Mouse (Mus musculus): ENCODE data around the gene Osbpl10. TPM values are rescaled to one million over a fixed set of nuclear protein-coding genes. Genes with fewer than 3 reads are reported as not detected.

The Osbpl10 gene
- polyA plus RNA-seq, 2 experiments, result 3.4 to 8.4 TPM

DNA sequence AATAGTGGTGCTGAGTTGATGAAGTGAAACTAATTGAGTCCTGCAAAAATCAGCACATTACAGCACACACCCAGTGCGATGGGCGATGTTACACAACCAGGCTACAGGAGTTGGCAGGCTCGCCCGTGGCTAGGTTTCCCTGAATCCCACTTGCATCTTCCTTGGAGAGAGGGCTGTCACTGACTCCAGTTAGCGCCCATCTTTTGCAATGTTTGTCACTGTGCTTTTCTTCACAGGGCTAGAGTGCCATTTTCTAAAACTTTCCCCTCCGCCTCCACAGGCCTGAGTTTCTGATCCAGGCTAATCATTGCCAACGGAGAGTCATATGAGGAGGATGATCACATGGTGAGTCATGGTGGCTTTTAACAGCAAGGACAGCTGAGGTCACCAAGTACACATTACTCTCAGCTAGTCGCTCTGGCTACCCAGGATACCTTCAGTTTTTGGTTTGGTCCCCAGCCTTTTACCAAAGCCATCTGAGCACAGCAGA lies 258.0 kb downstream of the Osbpl10 start:
- Histone ChIP-seq H3K4me1 (ENCODE audit: control insufficient read depth, insufficient read depth, low read length) (no peaks in the 10 kb centered on the region), H3K9ac (ENCODE audit: low read depth, low read length, severe bottlenecking) (no peak overlapping the region), H3K27me3 (ENCODE audit: control insufficient read depth, insufficient read depth, low read length) (no peaks in the 10 kb centered on the region), H3K4me3 (replicated peaks; ENCODE audit: low read length) (no peak overlapping the region), H3K36me3 (ENCODE audit: control insufficient read depth, insufficient read depth, low read length) (peaks cover 21% of the 10 kb centered on the region), H3K27ac (replicated peaks; ENCODE audit: low read depth, low read length) (no peak overlapping the region), H3K4me2 (replicated peaks; ENCODE audit: low read depth, low read length, severe bottlenecking) (no peak overlapping the region), H3K9me3 (ENCODE audit: control insufficient read depth, low read length) (no peaks in the 10 kb centered on the region)
- ATAC-seq (ENCODE audit: low FRiP score, low read depth) (no peak), DNase-seq (ENCODE audit: low spot score) (no peak)
- TF ChIP-seq POLR2A (IDR thresholded peaks at IDR 0.05; ENCODE audit: borderline replicate concordance, extremely low read depth, insufficient read depth, insufficient read length), result no peak
- 88% methylated on average over 8 of the region's 8 CpGs for WGBS

DNA sequence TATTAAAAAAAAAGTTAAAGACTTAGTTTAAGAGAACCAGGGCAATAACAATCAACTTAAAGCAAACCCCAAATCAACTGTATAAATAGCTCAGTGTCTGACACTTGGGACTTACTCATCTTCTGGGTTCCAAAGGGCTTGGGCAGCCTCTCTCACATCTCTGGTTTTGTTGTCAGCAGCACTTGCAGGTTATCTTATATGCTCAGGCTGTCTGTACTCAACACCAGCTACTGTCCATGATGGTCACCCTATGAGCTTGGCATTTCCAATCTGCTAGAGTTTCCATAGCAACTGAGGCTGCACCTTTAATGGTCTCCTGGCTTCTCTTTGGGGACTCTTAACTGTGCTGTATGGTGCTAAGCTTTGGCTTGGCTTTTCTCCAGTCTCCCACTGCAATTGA lies 259.6 kb downstream of the Osbpl10 start:
- no peaks in the 10 kb centered on the region for H3K9me3 ChIP-seq (ENCODE audit: control insufficient read depth, low read length)
- H3K27ac ChIP-seq (replicated peaks; ENCODE audit: low read depth, low read length), result no peak overlapping the region
- no peak for DNase-seq (ENCODE audit: low spot score)
- H3K4me3 ChIP-seq (replicated peaks; ENCODE audit: low read length), result no peak overlapping the region
- H3K36me3 ChIP-seq (ENCODE audit: control insufficient read depth, insufficient read depth, low read length), result peaks cover 29% of the 10 kb centered on the region
- TF ChIP-seq POLR2A (IDR thresholded peaks at IDR 0.05; ENCODE audit: borderline replicate concordance, extremely low read depth, insufficient read depth, insufficient read length), result no peak
- no peak overlapping the region for H3K4me2 ChIP-seq (replicated peaks; ENCODE audit: low read depth, low read length, severe bottlenecking)
- ATAC-seq (ENCODE audit: low FRiP score, low read depth), result no peak
- no peak overlapping the region for H3K9ac ChIP-seq (ENCODE audit: low read depth, low read length, severe bottlenecking)
- no peaks in the 10 kb centered on the region for H3K4me1 ChIP-seq (ENCODE audit: control insufficient read depth, insufficient read depth, low read length)
- H3K27me3 ChIP-seq (ENCODE audit: control insufficient read depth, insufficient read depth, low read length), result no peaks in the 10 kb centered on the region

DNA sequence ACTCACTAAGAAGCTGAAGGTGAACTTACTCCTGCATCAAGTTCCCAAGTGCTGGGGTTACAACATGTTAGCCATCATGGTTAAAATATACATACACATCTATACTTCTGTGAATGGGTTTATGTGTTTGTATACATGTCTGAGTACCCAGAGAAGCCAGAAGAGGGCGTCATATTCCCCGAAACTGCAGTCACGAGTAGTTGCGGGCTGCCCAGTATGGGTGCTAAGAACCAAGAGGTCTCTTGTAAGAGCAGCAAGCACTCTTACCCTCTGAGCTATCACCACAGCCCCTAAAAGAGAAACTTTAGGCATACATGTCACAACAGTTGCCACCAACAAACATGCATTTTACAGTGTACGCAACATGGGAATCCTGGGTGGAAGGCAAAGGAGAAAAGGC lies 261.5 kb downstream of the Osbpl10 start:
- no peak for ATAC-seq (ENCODE audit: low FRiP score, low read depth)
- no peak for DNase-seq (ENCODE audit: low spot score)
- H3K4me1 ChIP-seq (ENCODE audit: control insufficient read depth, insufficient read depth, low read length), result peaks cover 3% of the 10 kb centered on the region; the same call in 1 of the 2 replicates
- H3K27ac ChIP-seq (replicated peaks; ENCODE audit: low read depth, low read length), result no peak overlapping the region
- 93% methylated on average over 5 of the region's 5 CpGs for WGBS
- H3K4me3 ChIP-seq (replicated peaks; ENCODE audit: low read length), result no peak overlapping the region
- no peaks in the 10 kb centered on the region for H3K9me3 ChIP-seq (ENCODE audit: control insufficient read depth, low read length)
- H3K9ac ChIP-seq (ENCODE audit: low read depth, low read length, severe bottlenecking), result no peak overlapping the region
- H3K36me3 ChIP-seq (ENCODE audit: control insufficient read depth, insufficient read depth, low read length), result peaks cover 48% of the 10 kb centered on the region
- TF ChIP-seq POLR2A (IDR thresholded peaks at IDR 0.05; ENCODE audit: borderline replicate concordance, extremely low read depth, insufficient read depth, insufficient read length), result no peak
- no peaks in the 10 kb centered on the region for H3K27me3 ChIP-seq (ENCODE audit: control insufficient read depth, insufficient read depth, low read length)
- no peak overlapping the region for H3K4me2 ChIP-seq (replicated peaks; ENCODE audit: low read depth, low read length, severe bottlenecking)

DNA sequence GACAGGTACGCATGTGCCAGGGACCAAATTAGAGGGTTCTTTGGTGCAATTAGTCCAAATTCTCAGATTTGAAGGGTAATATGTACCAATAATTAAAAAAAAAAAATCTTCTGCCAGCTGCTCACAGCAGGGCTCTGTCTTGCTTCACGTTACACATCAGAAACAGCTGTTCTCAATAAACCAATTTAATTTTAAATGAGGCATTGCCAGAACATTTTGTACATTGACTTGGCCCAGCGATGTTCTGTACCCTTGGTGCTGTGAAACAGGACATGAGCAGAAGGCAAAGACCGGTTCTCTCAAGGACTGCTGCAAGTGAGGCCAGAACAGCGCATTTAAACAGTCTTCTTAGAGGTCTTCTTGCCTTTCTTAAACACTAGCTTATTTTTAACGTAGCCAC lies 265.3 kb downstream of the Osbpl10 start:
- ATAC-seq (ENCODE audit: low FRiP score, low read depth), result peak; percentile 36; the same call in 1 of the 2 replicates
- Histone ChIP-seq H3K27ac (replicated peaks; ENCODE audit: low read depth, low read length) (no peak overlapping the region), H3K4me1 (ENCODE audit: control insufficient read depth, insufficient read depth, low read length) (peaks cover 3% of the 10 kb centered on the region; the same call in 1 of the 2 replicates), H3K36me3 (ENCODE audit: control insufficient read depth, insufficient read depth, low read length) (peaks cover 80% of the 10 kb centered on the region), H3K9me3 (ENCODE audit: control insufficient read depth, low read length) (no peaks in the 10 kb centered on the region), H3K27me3 (ENCODE audit: control insufficient read depth, insufficient read depth, low read length) (no peaks in the 10 kb centered on the region), H3K4me2 (replicated peaks; ENCODE audit: low read depth, low read length, severe bottlenecking) (no peak overlapping the region), H3K9ac (ENCODE audit: low read depth, low read length, severe bottlenecking) (no peak overlapping the region), H3K4me3 (replicated peaks; ENCODE audit: low read length) (no peak overlapping the region)
- 50% methylated on average over 6 of the region's 6 CpGs for WGBS
- TF ChIP-seq POLR2A (IDR thresholded peaks at IDR 0.05; ENCODE audit: borderline replicate concordance, extremely low read depth, insufficient read depth, insufficient read length), result no peak
- peak; percentile 33 for DNase-seq (ENCODE audit: low spot score)

DNA sequence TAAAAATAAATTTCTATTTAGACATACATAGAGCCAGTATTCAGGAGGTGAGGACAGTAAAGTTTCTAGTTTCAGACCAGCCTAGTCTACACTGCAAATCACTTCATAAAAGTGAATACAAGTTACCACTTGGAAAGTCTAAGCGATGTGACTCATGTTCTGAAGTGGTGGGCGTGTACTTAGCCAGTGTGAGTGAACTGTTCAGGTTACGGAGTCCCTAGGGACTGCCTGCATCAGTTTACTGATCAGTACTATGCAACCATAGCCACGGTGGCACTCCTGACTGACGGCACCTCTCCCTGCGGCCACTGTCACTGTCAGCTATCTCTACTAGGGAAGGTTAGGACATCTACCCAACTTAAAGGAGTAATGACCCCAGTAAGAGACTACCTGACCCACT lies 266.7 kb downstream of the Osbpl10 start:
- H3K36me3 ChIP-seq (ENCODE audit: control insufficient read depth, insufficient read depth, low read length), result peaks cover 90% of the 10 kb centered on the region
- no peaks in the 10 kb centered on the region for H3K27me3 ChIP-seq (ENCODE audit: control insufficient read depth, insufficient read depth, low read length)
- no peak overlapping the region for H3K27ac ChIP-seq (replicated peaks; ENCODE audit: low read depth, low read length)
- no peak overlapping the region for H3K9ac ChIP-seq (ENCODE audit: low read depth, low read length, severe bottlenecking)
- DNase-seq (ENCODE audit: low spot score) (no peak), ATAC-seq (ENCODE audit: low FRiP score, low read depth) (no peak)
- no peaks in the 10 kb centered on the region for H3K9me3 ChIP-seq (ENCODE audit: control insufficient read depth, low read length)
- no peak overlapping the region for H3K4me2 ChIP-seq (replicated peaks; ENCODE audit: low read depth, low read length, severe bottlenecking)
- WGBS, result 66% methylated on average over 6 of the region's 6 CpGs
- H3K4me3 ChIP-seq (replicated peaks; ENCODE audit: low read length), result no peak overlapping the region
- H3K4me1 ChIP-seq (ENCODE audit: control insufficient read depth, insufficient read depth, low read length), result peaks cover 3% of the 10 kb centered on the region; the same call in 1 of the 2 replicates
- no peak for TF ChIP-seq POLR2A (IDR thresholded peaks at IDR 0.05; ENCODE audit: borderline replicate concordance, extremely low read depth, insufficient read depth, insufficient read length)

DNA sequence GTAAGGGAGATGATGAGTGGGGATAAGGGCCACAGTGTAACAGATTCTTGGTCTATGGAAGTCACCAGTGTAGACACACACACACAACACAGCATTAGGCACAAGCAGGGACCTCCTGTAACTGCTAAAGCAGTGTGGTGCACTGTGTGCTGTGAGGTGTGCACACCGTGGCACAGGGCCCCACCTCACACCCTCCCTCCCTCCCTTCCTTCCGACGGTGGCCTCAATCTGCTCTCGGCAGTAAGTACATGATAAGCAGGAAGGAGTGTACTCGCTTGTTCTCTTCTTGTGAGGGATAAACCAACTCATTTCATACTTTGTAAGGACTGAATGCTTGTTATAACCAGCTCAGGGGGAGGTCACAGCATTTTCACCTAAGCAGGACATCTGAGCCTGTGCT lies 270.8 kb downstream of the Osbpl10 start:
- Histone ChIP-seq H3K9me3 (ENCODE audit: control insufficient read depth, low read length) (no peaks in the 10 kb centered on the region), H3K4me1 (ENCODE audit: control insufficient read depth, insufficient read depth, low read length) (peaks cover under 1% of the 10 kb centered on the region; the same call in 1 of the 2 replicates), H3K4me2 (replicated peaks; ENCODE audit: low read depth, low read length, severe bottlenecking) (no peak overlapping the region), H3K27ac (replicated peaks; ENCODE audit: low read depth, low read length) (no peak overlapping the region), H3K27me3 (ENCODE audit: control insufficient read depth, insufficient read depth, low read length) (no peaks in the 10 kb centered on the region), H3K36me3 (ENCODE audit: control insufficient read depth, insufficient read depth, low read length) (peaks cover 82% of the 10 kb centered on the region), H3K4me3 (replicated peaks; ENCODE audit: low read length) (no peak overlapping the region), H3K9ac (ENCODE audit: low read depth, low read length, severe bottlenecking) (no peak overlapping the region)
- 82% methylated on average over 5 of the region's 5 CpGs for WGBS
- ATAC-seq (ENCODE audit: low FRiP score, low read depth) (no peak), DNase-seq (ENCODE audit: low spot score) (no peak)
- no peak for TF ChIP-seq POLR2A (IDR thresholded peaks at IDR 0.05; ENCODE audit: borderline replicate concordance, extremely low read depth, insufficient read depth, insufficient read length)
